Comparison of ENCODE assay signal across 7 mouse cellular contexts in genomic region chr5:142906532-142907047, GRCm38 (mm10). TPM values are rescaled to one million over a fixed set of nuclear protein-coding genes. Genes with fewer than 3 reads are reported as not detected.
DNase-seq lines count a peak whose midpoint lies in the region; ATAC-seq lines count a peak whose summit lies in the region.

Gene Actb (minus strand): TSS chr5:142906754.

- H3K27ac ChIP-seq in intestine, embryonic 16.5 days (ENCODE audit: low read length), result peak within 1 kb of the TSS; percentile 100
- peak within 1 kb of the TSS; percentile 100 for H3K27ac ChIP-seq in midbrain, embryonic 11.5 days (ENCODE audit: low read depth, low read length)

- peaks cover 58% of the 10 kb centered on the region for H3K4me1 ChIP-seq in intestine, embryonic 16.5 days (ENCODE audit: control insufficient read depth, insufficient read depth, low read length)
- peaks cover 23% of the 10 kb centered on the region for H3K4me1 ChIP-seq in midbrain, embryonic 11.5 days (ENCODE audit: control insufficient read depth, insufficient read depth, low read length)

- H3K36me3 ChIP-seq in intestine, embryonic 16.5 days (ENCODE audit: control insufficient read depth, insufficient read depth, low read length), result peaks cover 23% of the 10 kb centered on the region
- peaks cover 28% of the 10 kb centered on the region for H3K36me3 ChIP-seq in midbrain, embryonic 11.5 days (ENCODE audit: control insufficient read depth, insufficient read depth, low read length)

- H3K9ac ChIP-seq in intestine, embryonic 16.5 days (ENCODE audit: low read depth, low read length), result peak within 1 kb of the TSS; percentile 98
- H3K9ac ChIP-seq in midbrain, embryonic 11.5 days (ENCODE audit: low read length), result peak within 1 kb of the TSS; percentile 100

- peak; percentile 98 for DNase-seq in adrenal gland, adult 2 months
- DNase-seq in embryo, embryonic 11.5 days (ENCODE audit: low read depth, low spot score), result peak; percentile 92
- peak; percentile 95 to 97 for DNase-seq in gastrocnemius, postnatal 4 days (ENCODE audit: low spot score in 2 of 2)
- peak; percentile 95 to 96 for DNase-seq in left cerebral cortex, postnatal 36 days (ENCODE audit: low spot score in 2 of 2)
- peak; percentile 100 for DNase-seq in midbrain, embryonic 11.5 days (ENCODE audit: low spot score, missing footprints)
- DNase-seq in skeletal muscle tissue, adult 2 months (ENCODE audit: low read depth, low spot score), result peak; percentile 98

- intact Hi-C loops in left cerebral cortex, postnatal 36 days (cut with DNase I), result loop anchor here (2.0 kb wide), 1 partner anchor 90 kb away; the partner anchor contains the start of gene Tnrc18

- ATAC-seq in intestine, embryonic 16.5 days, result peak; percentile 52
- ATAC-seq in midbrain, embryonic 11.5 days (ENCODE audit: low FRiP score), result peak; percentile 71

- under 1% methylated on average over 41 of the region's 41 CpGs for WGBS in intestine, embryonic 16.5 days
- WGBS in midbrain, embryonic 11.5 days, result under 1% methylated on average over 41 of the region's 41 CpGs

- peak within 1 kb of the TSS; percentile 83 for H3K4me3 ChIP-seq in intestine, embryonic 16.5 days (ENCODE audit: low read length)
- H3K4me3 ChIP-seq in midbrain, embryonic 11.5 days (ENCODE audit: low read depth, low read length), result peak within 1 kb of the TSS; percentile 100

- no peaks in the 10 kb centered on the region for H3K27me3 ChIP-seq in intestine, embryonic 16.5 days (replicated peaks; ENCODE audit: control insufficient read depth, insufficient read depth, low read length)
- no peaks in the 10 kb centered on the region for H3K27me3 ChIP-seq in midbrain, embryonic 11.5 days (ENCODE audit: control insufficient read depth, insufficient read depth, low read length)

- no peaks in the 10 kb centered on the region for H3K9me3 ChIP-seq in intestine, embryonic 16.5 days (ENCODE audit: control insufficient read depth, low read length)
- H3K9me3 ChIP-seq in midbrain, embryonic 11.5 days (ENCODE audit: control insufficient read depth, low read length), result no peaks in the 10 kb centered on the region

- peak within 1 kb of the TSS; percentile 87 for H3K4me2 ChIP-seq in intestine, embryonic 16.5 days (ENCODE audit: low read depth, low read length)
- H3K4me2 ChIP-seq in midbrain, embryonic 11.5 days, result peak within 1 kb of the TSS; percentile 85

RNA-seq across cellular contexts. Expression of gene Actb, which starts in this region (rescaled TPM):
- 1,000 to 10,000 TPM; 3,681 to 3,786 TPM for total RNA-seq in adrenal gland, adult 2 months (2021)
- polyA plus RNA-seq in adrenal gland, adult 2 months (2012; rRNA removed), result 3,805 and 4,221 TPM in 2 replicates
- total RNA-seq in gastrocnemius, postnatal 4 days (2021), result 1,000 to 10,000 TPM; 2,802 to 2,810 TPM
- polyA plus RNA-seq in intestine, embryonic 16.5 days (2015; fragmentation: Nextera tagmentation; extraction: Ambion mirVana), result 14,111 and 16,287 TPM in 2 replicates
- 1,000 to 10,000 TPM; 2,229 to 2,541 TPM for total RNA-seq in left cerebral cortex, postnatal 36 days (2021)
- 14,142 and 15,094 TPM in 2 replicates for polyA plus RNA-seq in midbrain, embryonic 11.5 days (2014; fragmentation: Nextera tagmentation; extraction: Ambion mirVana)

Comparison
In these comparisons a context has a peak if more than half of its experiments do, and no peak if none do; other contexts are left out.
1. Peak in every context shown above with its lines: DNase-seq, ATAC-seq, H3K4me3 ChIP-seq and H3K27ac ChIP-seq.